Mouse (Mus musculus) small intestine, adult 2 months (tissue): ENCODE results near the gene I830077J02Rik.

Source experiments
- CTCF ChIP-seq: fragments of 200-500 bp; IDR thresholded peaks from 2 replicates; pipeline ENCODE4 v1.5.1; 2012; ENCODE audit warnings: low read depth, mild to moderate bottlenecking, control low read depth, inconsistent platforms, low read length, moderate library complexity, mixed read lengths; ENCODE audit not compliant: insufficient replicate concordance, insufficient read length; ENCODE audit errors: extremely low read depth
- POLR2A ChIP-seq: fragments of 200-500 bp; IDR thresholded peaks from 2 replicates; pipeline ENCODE4 v1.6.1; 2012; ENCODE audit warnings: low read depth, mild to moderate bottlenecking, control low read depth, inconsistent platforms, low read length, moderate library complexity

GRCm38 (mm10) chr3:105900716-105901115, 31.7 kb downstream of the I830077J02Rik start:
- no peak for TF ChIP-seq POLR2A
- no peak for TF ChIP-seq CTCF
